Mouse (Mus musculus): ENCODE data around the gene Tas2r126. TPM values are rescaled to one million over a fixed set of nuclear protein-coding genes. Genes with fewer than 3 reads are reported as not detected.

Gene Tas2r126
- polyA plus RNA-seq, 1 experiment from 2014 or later, result not detected

- no peak for ATAC-seq
- 94% methylated on average over 2 of the region's 2 CpGs for WGBS
- Histone ChIP-seq H3K27ac (ENCODE audit: low read length) (no peak overlapping the region), H3K27me3 (ENCODE audit: control insufficient read depth, insufficient read depth, low read depth, low read length) (no peaks in the 10 kb centered on the region), H3K9ac (ENCODE audit: low read depth, low read length) (no peak overlapping the region), H3K36me3 (ENCODE audit: control insufficient read depth, insufficient read depth, low read length) (no peaks in the 10 kb centered on the region), H3K4me1 (ENCODE audit: control insufficient read depth, insufficient read depth, low read length) (no peaks in the 10 kb centered on the region), H3K4me3 (ENCODE audit: low read depth, low read length) (no peak overlapping the region), H3K4me2 (ENCODE audit: low read length) (no peak overlapping the region), H3K9me3 (replicated peaks; ENCODE audit: control insufficient read depth, low read length, poor library complexity, severe bottlenecking) (no peaks in the 10 kb centered on the region)
Observed at GRCm38 (mm10) chr6:42419443-42419842, 14.9 kb upstream of the Tas2r126 start.

DNA sequence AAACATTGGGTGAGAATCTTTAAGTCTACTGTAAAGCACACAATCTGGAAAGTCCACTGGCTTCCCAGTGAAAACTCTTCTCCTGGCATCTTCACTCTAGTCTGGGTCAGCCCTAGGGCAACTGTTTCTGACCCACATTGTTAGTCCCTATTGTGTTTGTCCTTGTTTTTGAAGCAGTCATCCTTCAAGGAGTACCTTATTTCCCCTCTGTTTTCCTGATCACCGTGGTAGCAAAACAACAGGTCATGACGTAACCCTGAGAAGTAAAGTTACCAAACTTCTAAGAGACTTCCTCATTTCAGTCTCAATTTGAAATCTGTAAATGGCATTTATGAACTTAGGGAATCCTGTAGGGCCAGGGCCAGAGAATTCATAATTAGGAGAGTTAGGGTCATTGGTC, 12.9 kb upstream of the Tas2r126 start:
- 80% methylated on average over 2 of the region's 2 CpGs for WGBS
- Histone ChIP-seq H3K9ac (ENCODE audit: low read depth, low read length) (no peak overlapping the region), H3K27ac (ENCODE audit: low read length) (no peak overlapping the region), H3K4me1 (ENCODE audit: control insufficient read depth, insufficient read depth, low read length) (no peaks in the 10 kb centered on the region), H3K27me3 (ENCODE audit: control insufficient read depth, insufficient read depth, low read depth, low read length) (no peaks in the 10 kb centered on the region), H3K4me2 (ENCODE audit: low read length) (no peak overlapping the region), H3K9me3 (replicated peaks; ENCODE audit: control insufficient read depth, low read length, poor library complexity, severe bottlenecking) (no peaks in the 10 kb centered on the region), H3K36me3 (ENCODE audit: control insufficient read depth, insufficient read depth, low read length) (no peaks in the 10 kb centered on the region), H3K4me3 (ENCODE audit: low read depth, low read length) (no peak overlapping the region)
- ATAC-seq, result no peak

DNA sequence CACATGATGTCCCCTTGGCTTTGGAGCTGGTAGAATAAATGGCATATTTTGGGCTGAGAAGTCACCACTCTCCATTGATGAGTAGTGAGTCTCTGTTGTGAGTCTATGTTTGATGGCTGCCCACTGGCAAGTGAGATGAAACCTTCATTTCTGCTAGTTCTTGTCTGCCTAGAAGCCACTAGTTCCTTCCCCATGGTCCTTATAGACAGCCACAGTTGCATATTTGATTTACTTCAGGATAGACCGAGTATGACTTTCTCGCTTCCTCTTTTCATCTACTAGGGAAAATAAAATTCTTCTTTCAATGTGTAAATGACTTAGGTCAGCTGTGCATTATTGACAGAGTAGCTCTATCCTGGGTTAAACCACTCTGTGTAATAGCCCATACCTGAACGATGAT, 9.9 kb upstream of the Tas2r126 start:
- Histone ChIP-seq H3K27ac (ENCODE audit: low read length) (no peak overlapping the region), H3K36me3 (ENCODE audit: control insufficient read depth, insufficient read depth, low read length) (no peaks in the 10 kb centered on the region), H3K4me3 (ENCODE audit: low read depth, low read length) (no peak overlapping the region), H3K9ac (ENCODE audit: low read depth, low read length) (no peak overlapping the region), H3K4me1 (ENCODE audit: control insufficient read depth, insufficient read depth, low read length) (no peaks in the 10 kb centered on the region), H3K27me3 (ENCODE audit: control insufficient read depth, insufficient read depth, low read depth, low read length) (no peaks in the 10 kb centered on the region), H3K9me3 (replicated peaks; ENCODE audit: control insufficient read depth, low read length, poor library complexity, severe bottlenecking) (no peaks in the 10 kb centered on the region), H3K4me2 (ENCODE audit: low read length) (no peak overlapping the region)
- 95% methylated on average over 3 of the region's 3 CpGs for WGBS
- no peak for ATAC-seq

- no peaks in the 10 kb centered on the region for H3K36me3 ChIP-seq (ENCODE audit: control insufficient read depth, insufficient read depth, low read length)
- H3K9ac ChIP-seq (ENCODE audit: low read depth, low read length), result no peak overlapping the region
- no peak overlapping the region for H3K4me3 ChIP-seq (ENCODE audit: low read depth, low read length)
- H3K4me2 ChIP-seq (ENCODE audit: low read length), result no peak overlapping the region
- no peak for ATAC-seq
- WGBS, result 88% methylated on average over 4 of the region's 4 CpGs
- H3K9me3 ChIP-seq (replicated peaks; ENCODE audit: control insufficient read depth, low read length, poor library complexity, severe bottlenecking), result no peaks in the 10 kb centered on the region
- H3K4me1 ChIP-seq (ENCODE audit: control insufficient read depth, insufficient read depth, low read length), result no peaks in the 10 kb centered on the region
- H3K27me3 ChIP-seq (ENCODE audit: control insufficient read depth, insufficient read depth, low read depth, low read length), result no peaks in the 10 kb centered on the region
- H3K27ac ChIP-seq (ENCODE audit: low read length), result no peak overlapping the region
Observed at GRCm38 (mm10) chr6:42426337-42426736, 8.0 kb upstream of the Tas2r126 start.

- H3K27ac ChIP-seq (ENCODE audit: low read length), result no peak overlapping the region
- 57% methylated on average over 2 of the region's 2 CpGs for WGBS
- H3K27me3 ChIP-seq (ENCODE audit: control insufficient read depth, insufficient read depth, low read depth, low read length), result no peaks in the 10 kb centered on the region
- no peak overlapping the region for H3K9ac ChIP-seq (ENCODE audit: low read depth, low read length)
- ATAC-seq, result no peak
- H3K9me3 ChIP-seq (replicated peaks; ENCODE audit: control insufficient read depth, low read length, poor library complexity, severe bottlenecking), result no peaks in the 10 kb centered on the region
- H3K4me2 ChIP-seq (ENCODE audit: low read length), result no peak overlapping the region
- H3K36me3 ChIP-seq (ENCODE audit: control insufficient read depth, insufficient read depth, low read length), result no peaks in the 10 kb centered on the region
- no peak overlapping the region for H3K4me3 ChIP-seq (ENCODE audit: low read depth, low read length)
- H3K4me1 ChIP-seq (ENCODE audit: control insufficient read depth, insufficient read depth, low read length), result no peaks in the 10 kb centered on the region
Observed at GRCm38 (mm10) chr6:42433554-42433953, 781 bp upstream of the Tas2r126 start.

DNA sequence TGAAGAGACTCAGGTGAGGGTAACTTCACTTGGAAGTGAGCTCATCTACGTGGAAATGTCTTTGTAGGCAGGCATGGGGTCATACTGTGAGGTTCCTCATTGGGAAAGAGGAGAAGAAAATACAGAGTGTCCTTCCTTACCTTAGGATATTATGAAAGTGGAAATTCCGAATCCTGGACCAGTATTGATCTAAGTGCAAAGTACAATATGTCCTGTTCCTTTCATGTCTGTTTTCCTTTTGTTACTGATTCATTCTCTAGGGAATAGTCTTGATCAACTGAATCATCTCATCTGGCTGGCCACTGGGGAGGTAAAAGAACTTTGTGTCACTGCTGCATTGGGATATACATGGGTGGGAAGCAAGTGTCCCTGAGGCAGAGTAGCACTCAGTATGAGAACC, 1.2 kb downstream of the Tas2r126 start:
- Histone ChIP-seq H3K4me2 (ENCODE audit: low read length) (no peak overlapping the region), H3K4me3 (ENCODE audit: low read depth, low read length) (no peak overlapping the region), H3K27ac (ENCODE audit: low read length) (no peak overlapping the region), H3K36me3 (ENCODE audit: control insufficient read depth, insufficient read depth, low read length) (no peaks in the 10 kb centered on the region), H3K27me3 (ENCODE audit: control insufficient read depth, insufficient read depth, low read depth, low read length) (no peaks in the 10 kb centered on the region), H3K9ac (ENCODE audit: low read depth, low read length) (no peak overlapping the region), H3K9me3 (replicated peaks; ENCODE audit: control insufficient read depth, low read length, poor library complexity, severe bottlenecking) (no peaks in the 10 kb centered on the region), H3K4me1 (ENCODE audit: control insufficient read depth, insufficient read depth, low read length) (no peaks in the 10 kb centered on the region)
- ATAC-seq, result no peak
- WGBS, result 67% methylated on average over 2 of the region's 2 CpGs

GRCm38 (mm10) chr6:42441395-42441794, 7.1 kb downstream of the Tas2r126 start:
- WGBS, result 72% methylated on average over 2 of the region's 2 CpGs

GRCm38 (mm10) chr6:42444491-42444890, 10.2 kb downstream of the Tas2r126 start:
- Histone ChIP-seq H3K4me3 (ENCODE audit: low read depth, low read length) (no peak overlapping the region), H3K9ac (ENCODE audit: low read depth, low read length) (no peak overlapping the region), H3K4me1 (ENCODE audit: control insufficient read depth, insufficient read depth, low read length) (no peaks in the 10 kb centered on the region), H3K9me3 (replicated peaks; ENCODE audit: control insufficient read depth, low read length, poor library complexity, severe bottlenecking) (no peaks in the 10 kb centered on the region), H3K4me2 (ENCODE audit: low read length) (no peak overlapping the region), H3K27me3 (ENCODE audit: control insufficient read depth, insufficient read depth, low read depth, low read length) (no peaks in the 10 kb centered on the region), H3K27ac (ENCODE audit: low read length) (no peak overlapping the region), H3K36me3 (ENCODE audit: control insufficient read depth, insufficient read depth, low read length) (no peaks in the 10 kb centered on the region)
- WGBS, result 96% methylated on average over 2 of the region's 2 CpGs
- ATAC-seq, result no peak

More at GRCm38 (mm10) chr6:42441395-42441794, 7.1 kb downstream of the Tas2r126 start:
- Histone ChIP-seq H3K4me1 (ENCODE audit: control insufficient read depth, insufficient read depth, low read length) (no peaks in the 10 kb centered on the region), H3K4me2 (ENCODE audit: low read length) (no peak overlapping the region), H3K27ac (ENCODE audit: low read length) (no peak overlapping the region), H3K9me3 (replicated peaks; ENCODE audit: control insufficient read depth, low read length, poor library complexity, severe bottlenecking) (no peaks in the 10 kb centered on the region), H3K36me3 (ENCODE audit: control insufficient read depth, insufficient read depth, low read length) (no peaks in the 10 kb centered on the region), H3K9ac (ENCODE audit: low read depth, low read length) (no peak overlapping the region), H3K4me3 (ENCODE audit: low read depth, low read length) (no peak overlapping the region), H3K27me3 (ENCODE audit: control insufficient read depth, insufficient read depth, low read depth, low read length) (no peaks in the 10 kb centered on the region)
- no peak for ATAC-seq

DNA sequence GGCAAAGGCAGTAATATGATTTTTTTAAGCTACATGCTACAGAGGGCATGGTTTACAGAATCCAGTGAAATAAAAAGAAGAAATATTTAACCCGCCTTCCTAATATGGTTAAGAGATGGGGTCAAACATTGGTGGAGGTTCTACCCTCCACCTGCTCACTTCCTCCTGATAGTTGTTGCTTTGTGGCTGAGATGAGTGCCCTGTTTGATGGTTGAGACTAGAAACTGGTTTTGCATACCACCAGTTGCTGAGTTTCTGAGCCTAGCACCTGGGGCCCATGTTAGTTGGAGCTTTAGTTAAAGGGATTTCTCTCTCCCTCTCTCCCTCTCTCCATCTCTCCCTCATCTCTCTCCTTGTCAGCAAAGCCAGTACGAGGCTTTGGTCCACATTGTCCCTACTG, 13.0 kb downstream of the Tas2r126 start:
- Histone ChIP-seq H3K4me1 (ENCODE audit: control insufficient read depth, insufficient read depth, low read length) (no peaks in the 10 kb centered on the region), H3K4me3 (ENCODE audit: low read depth, low read length) (no peak overlapping the region), H3K9me3 (replicated peaks; ENCODE audit: control insufficient read depth, low read length, poor library complexity, severe bottlenecking) (no peaks in the 10 kb centered on the region), H3K27me3 (ENCODE audit: control insufficient read depth, insufficient read depth, low read depth, low read length) (no peaks in the 10 kb centered on the region), H3K9ac (ENCODE audit: low read depth, low read length) (no peak overlapping the region), H3K27ac (ENCODE audit: low read length) (no peak overlapping the region), H3K36me3 (ENCODE audit: control insufficient read depth, insufficient read depth, low read length) (no peaks in the 10 kb centered on the region), H3K4me2 (ENCODE audit: low read length) (no peak overlapping the region)
- ATAC-seq, result no peak
- 68% methylated on average over 2 of the region's 2 CpGs for WGBS

- 68% methylated on average over 1 of the region's 1 CpGs for WGBS
Observed at GRCm38 (mm10) chr6:42465096-42465495, 30.8 kb downstream of the Tas2r126 start, which contains the start of gene Olfr458. Gene Olfr458, minus strand, starts transcription at chr6:42465196.

More at GRCm38 (mm10) chr6:42465096-42465495, 30.8 kb downstream of the Tas2r126 start, which contains the start of gene Olfr458:
- Histone ChIP-seq H3K4me1 (ENCODE audit: control insufficient read depth, insufficient read depth, low read length) (no peaks in the 10 kb centered on the region), H3K4me2 (ENCODE audit: low read length) (no peak within 1 kb of the TSS), H3K9me3 (replicated peaks; ENCODE audit: control insufficient read depth, low read length, poor library complexity, severe bottlenecking) (no peaks in the 10 kb centered on the region), H3K27ac (ENCODE audit: low read length) (no peak within 1 kb of the TSS), H3K9ac (ENCODE audit: low read depth, low read length) (no peak within 1 kb of the TSS), H3K4me3 (ENCODE audit: low read depth, low read length) (no peak within 1 kb of the TSS), H3K36me3 (ENCODE audit: control insufficient read depth, insufficient read depth, low read length) (no peaks in the 10 kb centered on the region), H3K27me3 (ENCODE audit: control insufficient read depth, insufficient read depth, low read depth, low read length) (no peaks in the 10 kb centered on the region)
- ATAC-seq, result no peak
